Mouse (Mus musculus): ENCODE results near the gene Cxcl2. TPM values are rescaled to one million over a fixed set of nuclear protein-coding genes. Genes with fewer than 3 reads are reported as not detected.

The Cxcl2 gene
- polyA plus RNA-seq, 1 experiment from 2014 or later, result not detected

DNA sequence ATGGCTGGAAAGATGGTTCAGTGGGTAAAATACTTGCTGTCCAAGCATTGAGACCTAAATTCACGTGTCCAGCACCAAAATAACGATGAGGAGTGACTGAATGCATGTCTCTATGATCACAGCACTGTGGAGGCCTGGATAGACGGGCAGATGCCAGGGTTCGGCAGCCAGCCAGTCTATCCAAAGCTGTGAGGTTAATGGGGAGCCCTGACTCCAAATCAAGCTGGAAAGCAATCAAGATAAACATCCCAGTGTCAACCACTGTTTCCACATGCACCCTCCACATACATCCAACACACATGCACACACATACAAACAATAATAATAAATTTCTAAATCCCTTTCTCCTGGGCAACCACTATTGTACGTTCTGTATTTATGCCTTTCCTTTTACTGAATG lies 15.0 kb upstream of the Cxcl2 start:
- 0 out of 2 replicates have a peak, but pooled peaks cover 3% of the 10 kb centered on the region for H3K4me1 ChIP-seq (ENCODE audit: control insufficient read depth, insufficient read depth, low read length)
- H3K27me3 ChIP-seq (ENCODE audit: control insufficient read depth, insufficient read depth, low read length), result no peaks in the 10 kb centered on the region
- H3K4me3 ChIP-seq (ENCODE audit: low read length), result no peak overlapping the region
- H3K9me3 ChIP-seq (ENCODE audit: control insufficient read depth, low read length), result no peaks in the 10 kb centered on the region
- no peak for ATAC-seq (ENCODE audit: low FRiP score, low TSS enrichment)
- no peaks in the 10 kb centered on the region for H3K36me3 ChIP-seq (ENCODE audit: control insufficient read depth, insufficient read depth, low read length)
- no peak overlapping the region for H3K27ac ChIP-seq (ENCODE audit: low read depth, low read length)
- no peak overlapping the region for H3K9ac ChIP-seq (ENCODE audit: low read depth, low read length)
- WGBS, result 69% methylated on average over 5 of the region's 5 CpGs
- no peak overlapping the region for H3K4me2 ChIP-seq (replicated peaks; ENCODE audit: low read depth, low read length)

DNA sequence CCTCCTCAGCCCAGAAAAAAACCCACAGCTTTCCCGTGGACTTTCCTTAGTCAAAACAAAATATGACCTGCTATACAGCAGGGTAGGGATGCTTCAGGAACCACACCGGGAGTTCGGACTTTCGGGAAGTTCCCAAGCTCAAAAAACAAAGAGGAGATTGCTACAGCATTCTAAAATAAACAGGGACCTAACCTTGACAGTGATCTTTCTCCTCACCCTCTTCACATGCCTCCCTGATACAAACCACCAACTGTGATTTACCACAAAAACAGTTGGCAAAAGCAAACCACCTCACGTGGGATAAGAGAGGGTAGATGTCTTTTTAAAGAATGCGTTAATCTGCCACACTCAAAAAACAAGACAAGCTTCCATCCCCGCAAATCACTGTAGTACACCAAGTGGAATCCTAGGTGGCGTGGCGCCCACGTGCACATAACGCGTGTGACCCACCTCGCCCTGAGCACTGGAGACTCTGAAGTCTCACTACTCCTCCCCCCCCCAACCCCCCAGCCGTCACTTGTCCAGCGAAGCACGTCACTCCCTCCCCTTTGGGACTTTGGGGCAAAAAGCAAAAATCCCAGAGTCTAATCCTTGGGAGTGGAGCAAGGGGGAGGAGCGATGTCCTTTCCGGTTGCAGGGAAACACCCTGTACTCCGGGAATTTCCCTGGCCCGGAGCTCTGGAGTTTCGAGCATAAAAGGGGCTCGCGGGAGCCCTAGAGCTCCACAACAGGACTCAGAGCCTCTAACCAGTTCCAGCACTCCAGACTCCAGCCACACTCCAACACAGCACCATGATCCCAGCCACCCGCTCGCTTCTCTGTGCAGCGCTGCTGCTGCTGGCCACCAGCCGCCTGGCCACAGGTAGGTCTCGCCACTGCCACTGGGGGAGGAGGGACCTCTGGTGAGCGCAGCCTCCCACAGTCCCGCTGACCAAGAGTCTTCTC lies 12.9 kb upstream of the Cxcl2 start, which contains the start of gene Cxcl1:
Gene Cxcl1 (plus strand): TSS at position 723 of the 945 bp plus-strand sequence.
- no peaks in the 10 kb centered on the region for H3K9me3 ChIP-seq (ENCODE audit: control insufficient read depth, low read length)

DNA sequence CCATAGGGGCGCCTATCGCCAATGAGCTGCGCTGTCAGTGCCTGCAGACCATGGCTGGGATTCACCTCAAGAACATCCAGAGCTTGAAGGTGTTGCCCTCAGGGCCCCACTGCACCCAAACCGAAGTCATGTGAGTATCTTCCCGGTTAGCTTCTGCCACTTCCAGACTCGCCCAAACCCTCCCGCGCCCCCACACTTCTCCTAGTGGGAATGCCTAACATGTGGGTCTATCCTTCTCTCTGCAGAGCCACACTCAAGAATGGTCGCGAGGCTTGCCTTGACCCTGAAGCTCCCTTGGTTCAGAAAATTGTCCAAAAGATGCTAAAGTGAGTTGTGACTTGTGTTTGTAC lies 12.2 kb upstream of the Cxcl2 start:
- 0 out of 2 replicates have a peak, but pooled peaks cover 3% of the 10 kb centered on the region for H3K4me1 ChIP-seq (ENCODE audit: control insufficient read depth, insufficient read depth, low read length)
- no peak overlapping the region for H3K27ac ChIP-seq (ENCODE audit: low read depth, low read length)
- H3K4me3 ChIP-seq (ENCODE audit: low read length), result peak overlapping the region; percentile 52
- H3K9me3 ChIP-seq (ENCODE audit: control insufficient read depth, low read length), result no peaks in the 10 kb centered on the region
- 20% methylated on average over 10 of the region's 10 CpGs for WGBS
- ATAC-seq (ENCODE audit: low FRiP score, low TSS enrichment), result no peak
- H3K9ac ChIP-seq (ENCODE audit: low read depth, low read length), result peak overlapping the region; percentile 64
- no peaks in the 10 kb centered on the region for H3K27me3 ChIP-seq (ENCODE audit: control insufficient read depth, insufficient read depth, low read length)
- H3K36me3 ChIP-seq (ENCODE audit: control insufficient read depth, insufficient read depth, low read length), result no peaks in the 10 kb centered on the region
- H3K4me2 ChIP-seq (replicated peaks; ENCODE audit: low read depth, low read length), result peak overlapping the region; percentile 81

More for the DNA sequence above, 12.9 kb upstream of the Cxcl2 start, which contains the start of gene Cxcl1:
- Histone ChIP-seq H3K4me3 (ENCODE audit: low read length) (peak within 1 kb of the TSS; percentile 52), H3K27me3 (ENCODE audit: control insufficient read depth, insufficient read depth, low read length) (no peaks in the 10 kb centered on the region), H3K27ac (ENCODE audit: low read depth, low read length) (no peak within 1 kb of the TSS), H3K9ac (ENCODE audit: low read depth, low read length) (peak within 1 kb of the TSS; percentile 64), H3K36me3 (ENCODE audit: control insufficient read depth, insufficient read depth, low read length) (no peaks in the 10 kb centered on the region), H3K4me2 (replicated peaks; ENCODE audit: low read depth, low read length) (peak within 1 kb of the TSS; percentile 81), H3K4me1 (ENCODE audit: control insufficient read depth, insufficient read depth, low read length) (0 out of 2 replicates have a peak, but pooled peaks cover 3% of the 10 kb centered on the region)
- WGBS, result 7% methylated on average over 30 of the region's 30 CpGs
- peak; percentile 87 for ATAC-seq (ENCODE audit: low FRiP score, low TSS enrichment)

DNA sequence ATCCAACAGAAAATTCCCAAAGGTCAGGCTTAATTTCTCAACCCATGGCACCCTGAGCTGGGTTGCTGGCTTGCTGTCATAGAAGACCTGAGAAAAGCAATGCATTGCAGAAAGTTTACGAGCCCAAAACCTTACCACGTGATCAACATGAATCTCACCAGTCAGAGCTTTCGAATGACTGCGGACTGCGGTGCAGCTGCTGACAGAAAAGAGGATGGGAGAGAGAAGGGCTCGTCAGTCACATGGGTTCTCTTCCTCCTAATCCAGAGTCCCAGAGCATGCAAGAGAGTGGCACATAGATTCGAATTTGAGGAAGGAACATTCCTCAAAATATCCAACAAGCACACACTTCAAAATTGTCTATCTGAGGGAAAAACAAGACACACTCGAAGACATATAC lies 9.4 kb upstream of the Cxcl2 start:
- no peaks in the 10 kb centered on the region for H3K9me3 ChIP-seq (ENCODE audit: control insufficient read depth, low read length)
- no peaks in the 10 kb centered on the region for H3K36me3 ChIP-seq (ENCODE audit: control insufficient read depth, insufficient read depth, low read length)
- H3K9ac ChIP-seq (ENCODE audit: low read depth, low read length), result no peak overlapping the region
- H3K4me2 ChIP-seq (replicated peaks; ENCODE audit: low read depth, low read length), result no peak overlapping the region
- WGBS, result 73% methylated on average over 8 of the region's 8 CpGs
- H3K4me3 ChIP-seq (ENCODE audit: low read length), result no peak overlapping the region
- no peaks in the 10 kb centered on the region for H3K27me3 ChIP-seq (ENCODE audit: control insufficient read depth, insufficient read depth, low read length)
- ATAC-seq (ENCODE audit: low FRiP score, low TSS enrichment), result no peak
- H3K4me1 ChIP-seq (ENCODE audit: control insufficient read depth, insufficient read depth, low read length), result 0 out of 2 replicates have a peak, but pooled peaks cover 3% of the 10 kb centered on the region
- H3K27ac ChIP-seq (ENCODE audit: low read depth, low read length), result no peak overlapping the region

DNA sequence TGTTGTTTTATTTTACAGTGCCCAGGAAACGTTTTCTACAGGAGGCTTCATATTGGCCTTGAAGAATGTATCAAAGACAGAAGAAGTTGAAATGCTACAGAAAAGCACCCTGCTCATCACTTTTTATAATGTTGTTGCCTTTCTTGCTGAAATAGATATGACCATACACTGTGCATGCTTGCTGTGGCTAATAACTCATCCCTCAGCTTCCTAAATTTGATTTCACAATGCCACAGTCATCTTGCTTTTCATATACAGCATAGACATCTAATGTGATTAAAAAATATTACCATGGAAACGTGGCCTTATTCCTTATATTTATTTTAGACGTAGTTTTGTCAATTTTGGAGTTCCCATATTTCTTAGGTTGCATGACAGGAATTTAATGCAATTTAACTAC lies 6.2 kb upstream of the Cxcl2 start:
- Histone ChIP-seq H3K27me3 (ENCODE audit: control insufficient read depth, insufficient read depth, low read length) (no peaks in the 10 kb centered on the region), H3K27ac (ENCODE audit: low read depth, low read length) (no peak overlapping the region), H3K4me1 (ENCODE audit: control insufficient read depth, insufficient read depth, low read length) (no peaks in the 10 kb centered on the region), H3K36me3 (ENCODE audit: control insufficient read depth, insufficient read depth, low read length) (no peaks in the 10 kb centered on the region), H3K9me3 (ENCODE audit: control insufficient read depth, low read length) (no peaks in the 10 kb centered on the region), H3K4me2 (replicated peaks; ENCODE audit: low read depth, low read length) (no peak overlapping the region), H3K4me3 (ENCODE audit: low read length) (no peak overlapping the region), H3K9ac (ENCODE audit: low read depth, low read length) (no peak overlapping the region)
- 75% methylated on average over 3 of the region's 3 CpGs for WGBS
- ATAC-seq (ENCODE audit: low FRiP score, low TSS enrichment), result no peak

DNA sequence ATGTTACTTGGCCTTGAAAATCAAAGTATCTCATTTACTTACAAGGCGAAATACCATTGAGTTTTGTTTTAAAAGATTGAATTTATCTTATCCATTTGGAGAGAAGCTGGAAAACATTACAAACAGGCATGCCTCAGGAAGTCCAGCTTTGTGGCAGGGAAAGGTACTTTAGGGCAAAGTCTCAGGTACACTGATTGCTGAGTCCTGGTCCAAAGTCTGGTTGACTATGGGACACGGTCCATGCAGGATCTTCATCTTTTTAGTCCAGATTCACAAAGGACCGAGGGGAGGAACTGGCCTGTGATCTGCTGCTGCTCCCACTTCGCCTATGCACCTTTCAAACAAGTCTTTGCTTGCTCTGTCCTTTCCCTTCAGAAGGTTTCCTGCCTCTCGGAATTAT lies 4.4 kb upstream of the Cxcl2 start:
- Histone ChIP-seq H3K9me3 (ENCODE audit: control insufficient read depth, low read length) (no peaks in the 10 kb centered on the region), H3K4me3 (ENCODE audit: low read length) (no peak overlapping the region), H3K27ac (ENCODE audit: low read depth, low read length) (no peak overlapping the region), H3K36me3 (ENCODE audit: control insufficient read depth, insufficient read depth, low read length) (no peaks in the 10 kb centered on the region), H3K4me1 (ENCODE audit: control insufficient read depth, insufficient read depth, low read length) (0 out of 2 replicates have a peak, but pooled peaks cover 4% of the 10 kb centered on the region), H3K4me2 (replicated peaks; ENCODE audit: low read depth, low read length) (no peak overlapping the region), H3K9ac (ENCODE audit: low read depth, low read length) (no peak overlapping the region), H3K27me3 (ENCODE audit: control insufficient read depth, insufficient read depth, low read length) (no peaks in the 10 kb centered on the region; the same call in 1 of the 2 replicates)
- no peak for ATAC-seq (ENCODE audit: low FRiP score, low TSS enrichment)
- 85% methylated on average over 5 of the region's 5 CpGs for WGBS

DNA sequence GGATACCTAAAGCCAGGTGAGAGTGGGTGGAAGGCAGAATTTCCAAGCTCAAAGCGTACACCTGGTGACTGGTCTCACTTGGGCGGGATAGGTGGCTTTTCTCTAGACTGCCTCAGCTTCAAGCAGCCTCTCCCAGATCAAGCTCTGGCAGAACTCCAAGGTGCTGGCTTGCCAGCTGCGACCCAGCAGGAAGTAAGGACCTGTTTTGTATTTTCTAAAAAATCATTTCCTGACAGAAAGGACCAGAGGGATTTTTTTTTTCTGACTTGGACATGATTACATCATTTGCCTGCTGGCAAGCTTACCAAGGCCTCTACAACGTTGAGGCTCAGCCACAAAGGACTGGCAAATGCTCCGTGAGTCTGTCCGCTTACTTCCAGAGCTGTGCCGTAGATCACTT lies 3.5 kb upstream of the Cxcl2 start:
- WGBS, result 62% methylated on average over 7 of the region's 7 CpGs

DNA sequence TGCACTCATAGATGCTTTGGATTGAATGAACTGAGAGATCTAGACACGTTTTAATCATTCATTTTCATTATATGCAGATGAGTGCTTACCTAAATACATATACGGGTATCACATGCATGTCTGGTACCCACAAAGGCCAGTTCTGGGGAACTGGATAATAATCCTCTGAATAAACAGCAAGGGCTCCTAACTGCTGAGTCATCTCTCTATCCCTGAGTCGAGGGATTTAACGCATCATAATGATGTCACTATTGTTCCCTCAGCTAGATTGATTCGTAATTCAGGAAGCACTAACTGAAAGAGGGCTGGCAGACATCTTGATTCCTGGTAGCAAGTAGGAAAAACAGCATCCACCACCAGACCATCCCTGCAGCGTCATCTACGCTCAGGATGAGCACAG lies 3.0 kb upstream of the Cxcl2 start:
- H3K27ac ChIP-seq (ENCODE audit: low read depth, low read length), result no peak overlapping the region
- H3K36me3 ChIP-seq (ENCODE audit: control insufficient read depth, insufficient read depth, low read length), result no peaks in the 10 kb centered on the region
- 0 out of 2 replicates have a peak, but pooled peaks cover 4% of the 10 kb centered on the region for H3K4me1 ChIP-seq (ENCODE audit: control insufficient read depth, insufficient read depth, low read length)
- no peak overlapping the region for H3K4me3 ChIP-seq (ENCODE audit: low read length)
- H3K27me3 ChIP-seq (ENCODE audit: control insufficient read depth, insufficient read depth, low read length), result no peaks in the 10 kb centered on the region; the same call in 1 of the 2 replicates
- ATAC-seq (ENCODE audit: low FRiP score, low TSS enrichment), result no peak
- no peak overlapping the region for H3K9ac ChIP-seq (ENCODE audit: low read depth, low read length)
- 76% methylated on average over 7 of the region's 7 CpGs for WGBS
- H3K9me3 ChIP-seq (ENCODE audit: control insufficient read depth, low read length), result no peaks in the 10 kb centered on the region
- H3K4me2 ChIP-seq (replicated peaks; ENCODE audit: low read depth, low read length), result no peak overlapping the region

More for the DNA sequence above, 3.5 kb upstream of the Cxcl2 start:
- Histone ChIP-seq H3K27ac (ENCODE audit: low read depth, low read length) (no peak overlapping the region), H3K27me3 (ENCODE audit: control insufficient read depth, insufficient read depth, low read length) (no peaks in the 10 kb centered on the region; the same call in 1 of the 2 replicates), H3K4me2 (replicated peaks; ENCODE audit: low read depth, low read length) (no peak overlapping the region), H3K36me3 (ENCODE audit: control insufficient read depth, insufficient read depth, low read length) (no peaks in the 10 kb centered on the region), H3K9me3 (ENCODE audit: control insufficient read depth, low read length) (no peaks in the 10 kb centered on the region), H3K4me3 (ENCODE audit: low read length) (no peak overlapping the region), H3K9ac (ENCODE audit: low read depth, low read length) (no peak overlapping the region), H3K4me1 (ENCODE audit: control insufficient read depth, insufficient read depth, low read length) (0 out of 2 replicates have a peak, but pooled peaks cover 4% of the 10 kb centered on the region)
- no peak for ATAC-seq (ENCODE audit: low FRiP score, low TSS enrichment)

Measured in kidney, embryonic 14.5 days (tissue).